Mouse (Mus musculus): Measurements from ENCODE around the gene Spata31d1d.

The Spata31d1d gene

GRCm38 (mm10) chr13:59676316-59677229, 55.0 kb downstream of the Spata31d1d start:
- DNase-seq: no peak

Data from right cerebral cortex, adult 18-20 months (tissue).